Mouse (Mus musculus): ENCODE measurements around the gene Mad2l1. TPM values are rescaled to one million over a fixed set of nuclear protein-coding genes. Genes with fewer than 3 reads are reported as not detected.

Gene Mad2l1
- total and polyA plus RNA-seq, 3 experiments = 54.3 to 168 (median 131) TPM

DNA sequence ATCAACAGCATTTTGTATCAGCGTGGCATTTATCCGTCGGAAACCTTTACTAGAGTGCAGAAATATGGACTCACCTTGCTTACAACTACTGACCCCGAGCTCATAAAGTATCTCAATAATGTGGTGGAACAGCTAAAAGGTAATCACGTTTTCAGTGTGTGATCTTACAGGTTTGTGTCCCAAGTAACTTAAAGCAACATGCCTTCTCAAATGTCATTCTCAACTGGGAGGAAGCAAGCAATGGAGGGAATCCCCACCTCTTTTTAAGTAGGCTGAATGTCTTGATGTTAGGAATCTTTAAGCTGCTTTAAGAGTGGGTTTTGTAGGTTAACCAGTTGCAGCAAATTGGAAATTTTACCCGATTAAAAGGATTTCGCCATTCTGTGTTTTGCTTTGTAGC lies 776 bp downstream of the Mad2l1 start:
- in situ Hi-C loops (cut with MboI; ENCODE audit: low pct_ligation_motif_present, low pct_unique_long_range_greater_than_20kb, low sequenced_read_pairs) (loop anchor here (25.0 kb wide), 1 partner anchor 874 kb away; the partner anchor contains the start of gene Ndnf), dilution Hi-C loops (cut with MboI; ENCODE audit: extremely low pct_ligation_motif_present, extremely low pct_unique_long_range_greater_than_20kb, low sequenced_read_pairs) (no loop called here)
- Histone ChIP-seq H3K27me3 (replicated peaks) (no peaks in the 10 kb centered on the region), H3K27ac (ENCODE audit: insufficient read depth, low read depth) (peak overlapping the region; percentile 73; the same call in 1 of the 2 replicates), H3K36me3 (replicated peaks in 1 of 2; ENCODE audit: control insufficient read depth in 1 of 2, insufficient read depth in 1 of 2, low read length in 1 of 2) (peaks cover 10 to 23% of the 10 kb centered on the region in 2 experiments), H3K4me2 (ENCODE audit: insufficient read depth, low read depth, poor library complexity, severe bottlenecking) (peak overlapping the region; percentile 98; the same call in 1 of the 2 replicates), H3K4me3 (replicated peaks in 1 of 3; ENCODE audit: low read depth in 2 of 3, low read length in 2 of 3, poor library complexity in 1 of 3) (peak overlapping the region; percentile 80 to 92 (median 82)), H3K9ac (ENCODE audit: insufficient read depth, low read depth) (peak overlapping the region; percentile 41), H3K4me1 (ENCODE audit: control insufficient read depth in 1 of 2, insufficient read depth in 2 of 2) (peaks cover 0 to 12% of the 10 kb centered on the region in 2 experiments; a peak in 2 of 4 replicates), H3K79me2 (replicated peaks; ENCODE audit: control insufficient read depth, extremely low read depth, insufficient read depth, poor library complexity, severe bottlenecking) (peaks cover 21% of the 10 kb centered on the region), H3K9me3 (replicated peaks; ENCODE audit: low read length) (no peaks in the 10 kb centered on the region)
- TF ChIP-seq BHLHE40 (IDR thresholded peaks at IDR 0.05; ENCODE audit: low read depth, low read length) (peak; percentile 30; the same call in 1 of the 2 replicates), SIN3A (IDR thresholded peaks at IDR 0.05; ENCODE audit: low read length) (peak; percentile 57; the same call in 1 of the 2 replicates), ZMIZ1 (IDR thresholded peaks at IDR 0.05; ENCODE audit: low read depth, low read length) (no peak)
- no peak for DNase-seq (ENCODE audit: extremely low read depth)

DNA sequence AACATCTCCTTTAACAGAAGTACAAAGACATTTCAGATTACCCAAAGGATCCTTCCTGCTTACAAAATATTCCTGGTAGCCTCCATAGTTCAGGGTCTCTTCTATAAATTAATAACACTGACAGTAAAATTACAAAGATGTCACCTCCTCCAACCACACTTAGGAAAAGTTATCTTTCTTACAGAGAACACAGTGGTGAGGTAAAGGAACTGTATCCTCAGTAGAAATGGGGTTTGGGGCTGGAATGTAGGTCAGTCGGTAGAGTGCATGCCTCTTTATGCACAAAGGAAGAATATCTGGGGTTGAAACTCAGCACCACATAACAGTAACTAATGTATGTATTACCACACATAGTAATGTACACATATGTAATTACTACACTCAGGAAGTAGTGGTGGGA lies 24.8 kb downstream of the Mad2l1 start, which contains the start of gene Vmn1r32:
TSS of gene Vmn1r32 (minus strand) at position 101 of the 400 bp plus-strand sequence.
- in situ Hi-C loops (cut with MboI; ENCODE audit: low pct_ligation_motif_present, low pct_unique_long_range_greater_than_20kb, low sequenced_read_pairs) = no loop called here
- dilution Hi-C loops (cut with MboI; ENCODE audit: extremely low pct_ligation_motif_present, extremely low pct_unique_long_range_greater_than_20kb, low sequenced_read_pairs) = no loop called here
- H3K9ac ChIP-seq (ENCODE audit: insufficient read depth, low read depth) = no peak within 1 kb of the TSS
- H3K36me3 ChIP-seq (replicated peaks in 1 of 2; ENCODE audit: control insufficient read depth in 1 of 2, insufficient read depth in 1 of 2, low read length in 1 of 2) = no peaks in the 10 kb centered on the region
- no peaks in the 10 kb centered on the region for H3K9me3 ChIP-seq (replicated peaks; ENCODE audit: low read length)
- no peaks in the 10 kb centered on the region for H3K79me2 ChIP-seq (replicated peaks; ENCODE audit: control insufficient read depth, extremely low read depth, insufficient read depth, poor library complexity, severe bottlenecking)
- H3K4me2 ChIP-seq (ENCODE audit: insufficient read depth, low read depth, poor library complexity, severe bottlenecking) = no peak within 1 kb of the TSS
- H3K4me1 ChIP-seq (ENCODE audit: control insufficient read depth in 1 of 2, insufficient read depth in 2 of 2) = no peaks in the 10 kb centered on the region
- H3K27me3 ChIP-seq (replicated peaks) = no peaks in the 10 kb centered on the region
- H3K27ac ChIP-seq (ENCODE audit: insufficient read depth, low read depth) = no peak within 1 kb of the TSS
- H3K4me3 ChIP-seq (replicated peaks in 1 of 3; ENCODE audit: low read depth in 2 of 3, low read length in 2 of 3, poor library complexity in 1 of 3) = no peak within 1 kb of the TSS
- no peak for DNase-seq (ENCODE audit: extremely low read depth)
- TF ChIP-seq NELFE (IDR thresholded peaks at IDR 0.05; ENCODE audit: low read depth, low read length) = no peak
- TF ChIP-seq MEF2A (IDR thresholded peaks at IDR 0.05; ENCODE audit: borderline replicate concordance, low read depth, low read length) = no peak
- TF ChIP-seq CHD2 (IDR thresholded peaks at IDR 0.05; ENCODE audit: low read length) = no peak
- TF ChIP-seq BHLHE40 (IDR thresholded peaks at IDR 0.05; ENCODE audit: low read depth, low read length) = no peak
- no peak for TF ChIP-seq E2F4 (IDR thresholded peaks at IDR 0.05; ENCODE audit: insufficient replicate concordance, low read depth, low read length)
- TF ChIP-seq MAZ (IDR thresholded peaks at IDR 0.05; ENCODE audit: low read depth, low read length) = no peak
- TF ChIP-seq ZKSCAN1 (IDR thresholded peaks at IDR 0.05; ENCODE audit: borderline replicate concordance, low read depth, low read length) = no peak
- no peak for TF ChIP-seq NRF1 (IDR thresholded peaks at IDR 0.05; ENCODE audit: low read depth, low read length)
- TF ChIP-seq MYC (IDR thresholded peaks at IDR 0.05; ENCODE audit: low read depth, low read length) = no peak
- no peak for TF ChIP-seq RCOR1 (conservative IDR thresholded peaks at IDR 0.05; ENCODE audit: low read depth, low read length)
- no peak for TF ChIP-seq MAFK (IDR thresholded peaks at IDR 0.05; ENCODE audit: insufficient replicate concordance, low read length)
- TF ChIP-seq TCF12 (IDR thresholded peaks at IDR 0.05; ENCODE audit: low read depth, low read length) = no peak
- TF ChIP-seq HCFC1 (IDR thresholded peaks at IDR 0.05; ENCODE audit: low read depth, low read length) = no peak
- TF ChIP-seq POLR2A (IDR thresholded peaks at IDR 0.05; ENCODE audit: low read depth, low read length) = no peak
- TF ChIP-seq USF2 (conservative IDR thresholded peaks at IDR 0.05; ENCODE audit: low read depth, low read length) = no peak
- no peak for TF ChIP-seq CTCF (conservative IDR thresholded peaks at IDR 0.05 in 1 of 2, IDR thresholded peaks at IDR 0.05 in 1 of 2; ENCODE audit: low read depth in 2 of 2, low read length in 2 of 2)
- no peak for TF ChIP-seq PAX5 (IDR thresholded peaks at IDR 0.05; ENCODE audit: low read length)
